Mouse (Mus musculus) embryonic facial prominence, embryonic 13.5 days (tissue): ENCODE measurements around the gene Rtel1. TPM values are rescaled to one million over a fixed set of nuclear protein-coding genes. Genes with fewer than 3 reads are reported as not detected.

Experiments
- ATAC-seq: fragments of 200-750 bp; cut with Nextera tagmentation; 2 replicates; pipeline ENCODE4 v1.8.0; 2017; ENCODE audit warnings: low read depth; ENCODE audit not compliant: insufficient number of reproducible peaks, insufficient read depth, low FRiP score, low TSS enrichment
- H3K27ac ChIP-seq: fragments of 300-500 bp; sonication (generic); 2 replicates; pipeline ENCODE4 v1.5.1; 2015; ENCODE audit warnings: moderate library complexity, mild to moderate bottlenecking, inconsistent platforms
- H3K27me3 ChIP-seq: fragments of 300-500 bp; sonication (generic); 2 replicates; pipeline ENCODE4 v1.6.1; 2015; ENCODE audit warnings: mild to moderate bottlenecking, inconsistent platforms
- H3K36me3 ChIP-seq: fragments of 300-500 bp; sonication (generic); 2 replicates; pipeline ENCODE4 v1.6.1; 2015; ENCODE audit warnings: mild to moderate bottlenecking, inconsistent platforms
- H3K4me1 ChIP-seq: fragments of 300-500 bp; sonication (generic); 2 replicates; pipeline ENCODE4 v1.6.1; 2015; ENCODE audit warnings: inconsistent platforms
- H3K4me2 ChIP-seq: fragments of 300-500 bp; sonication (generic); 2 replicates; pipeline ENCODE4 v1.6.1; 2015; ENCODE audit warnings: moderate library complexity, mild to moderate bottlenecking, inconsistent platforms
- H3K4me3 ChIP-seq: fragments of 300-500 bp; sonication (generic); 2 replicates; pipeline ENCODE4 v1.5.1; 2015; ENCODE audit warnings: mild to moderate bottlenecking, inconsistent platforms
- H3K9ac ChIP-seq: fragments of 300-500 bp; sonication (generic); 2 replicates; pipeline ENCODE4 v1.6.1; 2015; ENCODE audit warnings: mild to moderate bottlenecking, inconsistent platforms
- H3K9me3 ChIP-seq: fragments of 300-500 bp; sonication (generic); 2 replicates; pipeline ENCODE4 v1.6.1; 2016; ENCODE audit warnings: inconsistent platforms
- WGBS: fragments of 180-500 bp; shearing (Covaris S2); methylation state at CpG from one replicate; pipeline ENCODE4 v1.1.7; 2015; ENCODE audit warnings: mixed read lengths; 5-methylcytosine and 5-hydroxymethylcytosine counted together
- polyA plus RNA-seq: library from polyadenylated mRNA; unstranded; fragments of >200 nt; fragmentation: Nextera tagmentation; extraction: Ambion mirVana; gene quantifications from 2 replicates; pipeline ENCODE4 v1.2.1, GENCODE M21; 2015

The Rtel1 gene
- polyA plus RNA-seq, 1 experiment from 2014 or later = 48.9 TPM

GRCm38 (mm10) chr2:181332542-181332941 is 13.0 kb downstream of the Rtel1 start:
- ATAC-seq = no peak
- Histone ChIP-seq H3K4me1 (no peaks in the 10 kb centered on the region), H3K9me3 (no peaks in the 10 kb centered on the region), H3K9ac (no peak overlapping the region), H3K27ac (no peak overlapping the region), H3K4me3 (no peak overlapping the region), H3K27me3 (no peaks in the 10 kb centered on the region), H3K36me3 (peaks cover 83% of the 10 kb centered on the region), H3K4me2 (no peak overlapping the region)

- H3K4me2 ChIP-seq = no peak overlapping the region
- H3K9me3 ChIP-seq = no peaks in the 10 kb centered on the region
- no peak for ATAC-seq
- no peaks in the 10 kb centered on the region for H3K4me1 ChIP-seq
- no peak overlapping the region for H3K4me3 ChIP-seq
- no peak overlapping the region for H3K27ac ChIP-seq
- H3K36me3 ChIP-seq = peaks cover 79% of the 10 kb centered on the region
- H3K9ac ChIP-seq = no peak overlapping the region
- WGBS = 70% methylated on average over 3 of the region's 3 CpGs
- H3K27me3 ChIP-seq = no peaks in the 10 kb centered on the region
Observed at GRCm38 (mm10) chr2:181334023-181334422, 14.5 kb downstream of the Rtel1 start.

- 77% methylated on average over 4 of the region's 4 CpGs for WGBS
- H3K36me3 ChIP-seq = peaks cover 80% of the 10 kb centered on the region
- H3K9ac ChIP-seq = no peak overlapping the region
- no peak overlapping the region for H3K4me2 ChIP-seq
- ATAC-seq = no peak
- no peaks in the 10 kb centered on the region for H3K9me3 ChIP-seq
- no peaks in the 10 kb centered on the region for H3K4me1 ChIP-seq
- no peaks in the 10 kb centered on the region for H3K27me3 ChIP-seq
- H3K4me3 ChIP-seq = no peak overlapping the region
- no peak overlapping the region for H3K27ac ChIP-seq
Observed at GRCm38 (mm10) chr2:181340426-181340825, 20.9 kb downstream of the Rtel1 start.

- no peak overlapping the region for H3K4me3 ChIP-seq
- ATAC-seq = no peak
- H3K9ac ChIP-seq = no peak overlapping the region
- H3K4me1 ChIP-seq = no peaks in the 10 kb centered on the region
- no peaks in the 10 kb centered on the region for H3K27me3 ChIP-seq
- WGBS = 93% methylated on average over 6 of the region's 6 CpGs
- H3K9me3 ChIP-seq = no peaks in the 10 kb centered on the region
- no peak overlapping the region for H3K4me2 ChIP-seq
- H3K27ac ChIP-seq = no peak overlapping the region
- H3K36me3 ChIP-seq = peaks cover 82% of the 10 kb centered on the region
Observed at GRCm38 (mm10) chr2:181342766-181343165, 23.2 kb downstream of the Rtel1 start.

GRCm38 (mm10) chr2:181356780-181357179 is 37.2 kb downstream of the Rtel1 start:
- no peaks in the 10 kb centered on the region for H3K27me3 ChIP-seq
- no peak overlapping the region for H3K9ac ChIP-seq
- no peaks in the 10 kb centered on the region for H3K9me3 ChIP-seq
- no peak for ATAC-seq
- WGBS = 78% methylated on average over 3 of the region's 3 CpGs
- H3K4me3 ChIP-seq = no peak overlapping the region
- no peak overlapping the region for H3K27ac ChIP-seq
- no peak overlapping the region for H3K4me2 ChIP-seq
- no peaks in the 10 kb centered on the region for H3K4me1 ChIP-seq
- H3K36me3 ChIP-seq = peaks cover 99% of the 10 kb centered on the region

GRCm38 (mm10) chr2:181363946-181364345 is 44.4 kb downstream of the Rtel1 start:
- H3K36me3 ChIP-seq = peaks cover 38% of the 10 kb centered on the region
- peak overlapping the region; percentile 92 for H3K9ac ChIP-seq
- no peak for ATAC-seq

GRCm38 (mm10) chr2:181364487-181364859 is 44.9 kb downstream of the Rtel1 start:
- H3K4me1 ChIP-seq = peaks cover 32% of the 10 kb centered on the region
- no peaks in the 10 kb centered on the region for H3K27me3 ChIP-seq
- 9% methylated on average over 14 of the region's 14 CpGs for WGBS
- H3K27ac ChIP-seq = peak overlapping the region; percentile 91
- peak overlapping the region; percentile 92 for H3K9ac ChIP-seq
- H3K9me3 ChIP-seq = no peaks in the 10 kb centered on the region
- peak overlapping the region; percentile 93 for H3K4me3 ChIP-seq
- peaks cover 38% of the 10 kb centered on the region for H3K36me3 ChIP-seq
- no peak for ATAC-seq
- peak overlapping the region; percentile 96 for H3K4me2 ChIP-seq

More at GRCm38 (mm10) chr2:181363946-181364345, 44.4 kb downstream of the Rtel1 start:
- Histone ChIP-seq H3K4me3 (peak overlapping the region; percentile 93), H3K27ac (no peak overlapping the region), H3K9me3 (no peaks in the 10 kb centered on the region), H3K27me3 (no peaks in the 10 kb centered on the region), H3K4me2 (peak overlapping the region; percentile 96), H3K4me1 (peaks cover 32% of the 10 kb centered on the region)
- 79% methylated on average over 3 of the region's 3 CpGs for WGBS

GRCm38 (mm10) chr2:181364860-181365596 is 45.5 kb downstream of the Rtel1 start, which contains the start of the genes Zgpat and Arfrp1:
Gene Zgpat, plus strand, starts transcription at chr2:181364928.
Gene Arfrp1, minus strand, starts transcription at chr2:181365404.
- no peaks in the 10 kb centered on the region for H3K9me3 ChIP-seq
- peaks cover 38% of the 10 kb centered on the region for H3K36me3 ChIP-seq

GRCm38 (mm10) chr2:181365655-181366075 is 46.1 kb downstream of the Rtel1 start:
- Histone ChIP-seq H3K4me2 (peak overlapping the region; percentile 96), H3K4me3 (peak overlapping the region; percentile 93), H3K4me1 (peaks cover 32% of the 10 kb centered on the region), H3K36me3 (peaks cover 39% of the 10 kb centered on the region), H3K9me3 (no peaks in the 10 kb centered on the region), H3K27me3 (no peaks in the 10 kb centered on the region), H3K27ac (peak overlapping the region; percentile 91), H3K9ac (peak overlapping the region; percentile 92)
- ATAC-seq = peak; percentile 33; the same call in 1 of the 2 replicates
- WGBS = under 1% methylated on average over 20 of the region's 20 CpGs

More at GRCm38 (mm10) chr2:181364860-181365596, 45.5 kb downstream of the Rtel1 start, which contains the start of the genes Zgpat and Arfrp1:
- WGBS = under 1% methylated on average over 70 of the region's 71 CpGs
- Histone ChIP-seq H3K27me3 (no peaks in the 10 kb centered on the region), H3K4me3 (peak within 1 kb of the TSS; percentile 93), H3K27ac (peak within 1 kb of the TSS; percentile 91), H3K9ac (peak within 1 kb of the TSS; percentile 92), H3K4me1 (peaks cover 32% of the 10 kb centered on the region), H3K4me2 (peak within 1 kb of the TSS; percentile 96)
- peak; percentile 81 for ATAC-seq

- 93% methylated on average over 5 of the region's 5 CpGs for WGBS
- no peak overlapping the region for H3K4me3 ChIP-seq
- H3K4me1 ChIP-seq = peaks cover 23% of the 10 kb centered on the region
- no peak for ATAC-seq
- no peaks in the 10 kb centered on the region for H3K9me3 ChIP-seq
- no peaks in the 10 kb centered on the region for H3K27me3 ChIP-seq
- H3K27ac ChIP-seq = no peak overlapping the region
- H3K4me2 ChIP-seq = no peak overlapping the region
- H3K9ac ChIP-seq = no peak overlapping the region
- H3K36me3 ChIP-seq = peaks cover 22% of the 10 kb centered on the region
Observed at GRCm38 (mm10) chr2:181370001-181370400, 50.5 kb downstream of the Rtel1 start.

GRCm38 (mm10) chr2:181375787-181376186 is 56.2 kb downstream of the Rtel1 start:
- 94% methylated on average over 2 of the region's 2 CpGs for WGBS
- no peaks in the 10 kb centered on the region for H3K27me3 ChIP-seq
- no peak overlapping the region for H3K4me2 ChIP-seq
- no peaks in the 10 kb centered on the region for H3K4me1 ChIP-seq
- no peak overlapping the region for H3K4me3 ChIP-seq
- H3K9ac ChIP-seq = no peak overlapping the region
- no peaks in the 10 kb centered on the region for H3K9me3 ChIP-seq
- H3K36me3 ChIP-seq = peaks cover 31% of the 10 kb centered on the region
- H3K27ac ChIP-seq = no peak overlapping the region
- ATAC-seq = no peak

GRCm38 (mm10) chr2:181377230-181377629 is 57.7 kb downstream of the Rtel1 start:
- Histone ChIP-seq H3K4me2 (no peak overlapping the region), H3K4me3 (no peak overlapping the region), H3K27ac (no peak overlapping the region), H3K4me1 (no peaks in the 10 kb centered on the region), H3K9ac (no peak overlapping the region), H3K9me3 (no peaks in the 10 kb centered on the region), H3K36me3 (peaks cover 42% of the 10 kb centered on the region), H3K27me3 (no peaks in the 10 kb centered on the region)
- WGBS = 83% methylated on average over 2 of the region's 2 CpGs
- ATAC-seq = no peak
